Mouse (Mus musculus) myocyte (in vitro differentiated cells): Measurements from ENCODE around the gene Dnph1.

Source experiments
- CEBPB ChIP-seq: IDR thresholded peaks from 2 replicates; pipeline ENCODE4 v1.6.1; 2011; ENCODE audit warnings: mild to moderate bottlenecking, moderate library complexity; ENCODE audit not compliant: poor library complexity, insufficient read depth, severe bottlenecking
- E2F4 ChIP-seq: IDR thresholded peaks from one replicate; pipeline ENCODE4 v1.6.1; 2011; ENCODE audit warnings: mild to moderate bottlenecking, control low read depth, moderate library complexity; ENCODE audit not compliant: insufficient read depth
- MAX ChIP-seq: IDR thresholded peaks from one replicate; pipeline ENCODE4 v1.6.1; 2011; ENCODE audit warnings: low read depth, mild to moderate bottlenecking, control low read depth
- MYOD1 ChIP-seq, 3 experiments: IDR thresholded peaks; one replicate each; pipeline ENCODE4 v1.6.1; 2011; ENCODE audit warnings: control low read depth in 2 of 3, low read depth in 2 of 3, mild to moderate bottlenecking in 2 of 3, moderate library complexity in 1 of 3; ENCODE audit not compliant: insufficient read length in 2 of 3, control insufficient read depth in 1 of 3
- MYOG ChIP-seq, 3 experiments: IDR thresholded peaks; one replicate each; pipeline ENCODE4 v1.6.1; 2011; ENCODE audit warnings: control low read depth in 2 of 3, low read depth in 2 of 3, mild to moderate bottlenecking in 2 of 3; ENCODE audit not compliant: insufficient read length in 2 of 3, control insufficient read depth in 1 of 3, insufficient read depth in 1 of 3
- POLR2A ChIP-seq: IDR thresholded peaks from one replicate; pipeline ENCODE4 v1.6.1; 2011; ENCODE audit warnings: low read depth, mild to moderate bottlenecking, control low read depth, moderate library complexity; ENCODE audit not compliant: insufficient read length
- POLR2AphosphoS2 ChIP-seq: IDR thresholded peaks from one replicate; pipeline ENCODE4 v1.6.1; 2011; ENCODE audit warnings: low read depth, control low read depth; ENCODE audit not compliant: insufficient read length
- REST ChIP-seq: IDR thresholded peaks from one replicate; pipeline ENCODE4 v1.6.1; 2011; ENCODE audit warnings: mild to moderate bottlenecking, control low read depth, moderate library complexity; ENCODE audit not compliant: insufficient read depth, insufficient read length
- SRF ChIP-seq: IDR thresholded peaks from one replicate; pipeline ENCODE4 v1.6.1; 2011; ENCODE audit warnings: low read depth; ENCODE audit not compliant: control insufficient read depth, insufficient read length
- TCF12 ChIP-seq: IDR thresholded peaks from one replicate; pipeline ENCODE4 v1.6.1; 2011; ENCODE audit warnings: mild to moderate bottlenecking, control low read depth; ENCODE audit not compliant: poor library complexity, insufficient read depth, severe bottlenecking
- USF1 ChIP-seq: IDR thresholded peaks from one replicate; pipeline ENCODE4 v1.6.1; 2011; ENCODE audit warnings: low read depth, mild to moderate bottlenecking, control low read depth, moderate library complexity

GRCm38 (mm10) chr17:46483561-46484001, 12.9 kb upstream of the Dnph1 start:
- TF ChIP-seq USF1, result no peak
- no peak for TF ChIP-seq SRF
- no peak for TF ChIP-seq POLR2A
- TF ChIP-seq MAX, result no peak
- TF ChIP-seq E2F4, result no peak
- no peak for TF ChIP-seq POLR2AphosphoS2
- TF ChIP-seq MYOD1 (IDR thresholded peaks at IDR 0.05; ENCODE audit: control insufficient read depth in 1 of 3, insufficient read length in 2 of 3, low read depth in 2 of 3), result no peak
- TF ChIP-seq TCF12, result no peak
- TF ChIP-seq CEBPB, result no peak
- TF ChIP-seq REST, result no peak
- no peak for TF ChIP-seq MYOG (IDR thresholded peaks at IDR 0.05; ENCODE audit: control insufficient read depth in 1 of 3, insufficient read depth in 1 of 3, insufficient read length in 2 of 3, low read depth in 2 of 3)
